Mouse (Mus musculus) Muller cell, postnatal 12 days (primary cell): ENCODE results near the gene 9130019O22Rik.
A peak's percentile ranks its signal among the peaks of the same experiment; 100 is the strongest.
"Not testable (repeated sequence)": the region's sequence is repeated elsewhere in the genome, so short reads cannot be mapped to it uniquely, and the experiment has no call there.

Experiments used
- DNase-seq: peaks from one replicate; pipeline ENCODE4 v3.0.0-alpha.2; 2015; ENCODE audit errors: inconsistent ontology term

Gene 9130019O22Rik

DNA sequence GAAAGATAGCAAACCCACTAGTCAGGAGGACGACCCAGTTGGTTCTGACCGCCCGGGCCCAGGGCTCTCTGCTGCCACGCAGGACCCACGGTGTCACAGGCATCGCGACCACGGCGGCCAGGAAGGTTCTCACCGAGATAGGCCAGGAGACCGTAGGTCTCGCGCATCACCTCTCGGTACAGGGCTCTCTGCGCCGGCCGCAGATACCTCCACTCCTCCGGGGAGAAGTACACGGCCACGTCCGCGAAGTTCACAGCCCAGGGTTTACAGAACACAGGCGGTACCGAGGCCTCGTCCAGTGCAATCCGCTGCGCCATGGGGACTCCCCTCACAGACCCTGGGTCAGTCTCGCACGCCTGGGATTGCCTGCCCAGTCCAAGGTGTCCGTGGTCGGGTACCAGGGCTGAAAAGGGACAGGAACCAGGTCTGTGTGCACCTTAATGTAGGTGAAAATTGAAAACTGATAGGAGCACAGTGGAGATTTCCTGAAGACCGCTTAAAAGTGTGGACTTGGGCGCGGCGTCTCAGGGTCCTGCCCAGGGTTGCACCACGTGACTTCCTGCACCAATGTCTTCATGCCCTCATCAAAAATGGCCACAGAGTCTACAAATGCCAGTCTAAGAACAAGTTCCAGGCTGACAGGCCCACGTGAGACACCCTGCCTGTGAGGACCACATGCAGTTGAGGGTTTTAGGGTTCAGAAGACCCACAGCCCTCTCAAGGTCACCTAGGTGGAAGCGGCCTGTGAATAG is at the start of gene 9130019O22Rik:
Gene 9130019O22Rik (minus strand): TSS at position 526 of the 752 bp plus-strand sequence.
- DNase-seq: peak; percentile 84

DNA sequence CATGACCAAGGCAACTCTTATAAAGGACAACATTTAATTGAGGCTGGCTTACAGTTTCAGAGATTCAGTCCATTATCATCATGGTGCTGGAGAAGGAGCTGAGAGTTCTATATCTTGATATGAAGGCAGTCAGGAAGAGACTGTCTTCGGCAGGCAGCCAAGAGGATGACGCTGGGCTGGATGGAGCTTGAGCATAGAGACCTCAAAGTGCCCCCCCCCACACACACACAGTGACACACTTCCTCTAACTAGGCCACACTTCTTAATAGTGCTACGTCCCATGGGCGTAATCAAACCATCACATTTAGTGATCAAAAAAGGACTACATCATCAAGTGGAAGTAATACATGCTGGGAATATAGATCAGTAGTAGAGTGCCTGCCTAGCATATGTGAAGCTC is 48.2 kb upstream of the 9130019O22Rik start:
- no peak for DNase-seq

DNA sequence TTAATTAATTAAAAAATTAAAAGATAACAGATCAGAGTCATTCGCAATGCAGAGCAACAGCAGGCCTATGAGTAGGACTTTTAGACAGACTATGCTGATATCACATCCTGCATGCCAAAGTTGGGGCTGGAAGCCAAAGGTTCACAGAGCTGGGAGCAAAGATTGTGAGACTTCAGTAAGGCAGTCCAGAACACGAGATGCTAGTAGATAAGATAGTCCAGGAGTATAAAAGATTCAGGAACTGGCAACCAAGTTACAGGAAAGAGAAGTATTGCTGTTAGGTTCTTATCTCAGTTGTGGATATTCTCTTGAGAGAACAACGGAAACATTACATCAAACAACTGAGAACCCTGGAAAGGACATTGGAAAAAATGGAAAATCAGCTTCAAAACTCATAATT is 39.4 kb upstream of the 9130019O22Rik start:
- no peak for DNase-seq

DNA sequence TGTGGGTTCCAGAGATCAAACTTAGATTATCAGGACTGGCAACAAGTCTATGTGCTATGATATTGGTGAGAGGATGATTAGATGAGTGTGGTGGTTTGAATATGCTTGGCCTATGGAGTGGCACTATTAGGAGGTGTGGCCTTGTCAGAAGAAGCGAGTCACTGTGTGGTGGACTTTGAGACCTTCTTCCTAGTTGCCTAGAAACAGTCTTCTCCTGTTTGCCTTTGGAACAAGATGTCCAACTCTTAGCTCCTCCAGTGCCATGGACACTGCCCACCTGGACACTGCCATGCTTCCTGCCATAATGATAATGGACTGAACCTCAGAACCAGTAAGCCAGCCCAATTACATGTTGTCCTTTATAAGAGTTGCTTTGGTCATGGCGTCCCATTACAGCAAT is 38.9 kb upstream of the 9130019O22Rik start:
- DNase-seq: no peak

DNA sequence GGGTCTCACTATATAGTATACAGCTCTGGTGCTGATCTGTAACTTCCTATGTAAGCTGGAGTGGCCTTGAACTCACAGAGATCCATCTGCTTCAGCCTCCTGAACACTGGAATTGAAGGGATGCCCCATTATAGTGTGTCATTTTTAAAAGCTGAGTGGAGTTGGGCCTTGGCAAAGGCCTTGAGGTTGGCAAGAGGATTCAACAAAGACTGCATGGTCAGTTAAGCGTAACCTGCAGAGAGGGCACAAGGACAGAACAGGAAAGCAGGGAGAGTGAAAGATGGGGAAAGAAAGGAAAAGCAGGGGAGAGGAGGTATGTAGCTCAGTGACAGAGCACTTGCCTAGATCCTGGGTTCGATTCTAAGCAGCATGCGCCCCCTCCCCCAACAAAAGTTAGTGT is 38.3 kb upstream of the 9130019O22Rik start:
- no peak for DNase-seq

DNA sequence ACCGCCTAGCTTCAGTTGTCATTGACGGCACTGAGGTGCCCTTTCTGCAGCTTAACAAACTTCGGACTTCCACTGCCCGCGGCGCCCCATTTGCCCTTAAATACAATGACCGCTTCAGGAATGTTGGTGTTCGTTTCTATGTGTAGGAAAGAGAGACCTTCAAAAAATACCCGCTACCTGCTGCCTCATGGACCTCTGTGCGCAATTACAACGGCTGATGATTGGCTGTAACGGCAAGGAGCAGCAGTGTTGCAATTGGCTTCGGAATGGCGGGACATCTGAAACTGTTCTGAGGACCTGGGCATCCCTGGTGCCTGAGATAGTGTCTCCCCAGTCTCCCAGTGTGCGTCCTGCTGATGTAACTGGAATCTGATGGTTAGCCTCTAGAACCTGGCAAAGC is 35.3 kb upstream of the 9130019O22Rik start:
- no peak for DNase-seq

DNA sequence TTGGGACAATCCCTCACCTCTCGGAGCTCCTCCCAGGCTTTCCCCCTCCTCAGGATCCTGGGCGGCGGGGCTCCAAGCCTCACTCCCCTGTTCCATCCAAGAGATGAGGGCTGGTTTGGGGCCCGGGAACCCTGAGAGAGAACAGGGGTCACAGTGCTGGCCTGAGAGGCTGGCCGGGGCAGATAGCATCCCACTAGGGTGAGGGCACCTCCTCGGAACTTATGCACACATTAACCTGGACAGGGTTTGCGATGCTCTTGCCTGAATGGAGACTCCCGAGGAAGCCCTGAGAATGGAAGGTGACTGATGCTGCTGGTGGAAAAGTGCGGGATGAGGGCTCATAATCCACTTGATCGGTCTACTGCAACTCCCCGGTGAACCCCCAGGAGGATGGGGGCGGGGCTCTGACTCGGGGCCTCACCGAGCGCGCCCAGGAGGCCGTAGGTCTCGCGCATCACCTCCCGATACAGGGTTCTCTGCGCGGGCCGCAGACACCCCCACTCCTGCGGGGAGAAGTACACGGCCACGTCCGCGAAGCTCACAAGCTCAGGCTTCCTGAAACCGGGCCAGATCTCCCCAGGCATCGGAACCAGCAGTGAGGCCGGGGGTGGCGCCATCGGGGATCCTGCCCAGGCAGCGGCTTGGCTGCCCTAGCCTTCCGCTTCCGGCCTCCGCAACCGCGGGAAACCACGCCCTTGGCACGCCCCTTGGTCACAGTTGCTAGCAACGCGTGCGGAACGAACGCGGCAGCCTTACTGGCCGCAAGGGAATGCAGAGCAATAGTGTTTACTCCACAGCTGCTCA is 34.6 kb upstream of the 9130019O22Rik start, which contains the start of gene Zfp688:
Gene Zfp688 (minus strand): TSS at position 681 of the 804 bp plus-strand sequence.
- peak; percentile 94 for DNase-seq

DNA sequence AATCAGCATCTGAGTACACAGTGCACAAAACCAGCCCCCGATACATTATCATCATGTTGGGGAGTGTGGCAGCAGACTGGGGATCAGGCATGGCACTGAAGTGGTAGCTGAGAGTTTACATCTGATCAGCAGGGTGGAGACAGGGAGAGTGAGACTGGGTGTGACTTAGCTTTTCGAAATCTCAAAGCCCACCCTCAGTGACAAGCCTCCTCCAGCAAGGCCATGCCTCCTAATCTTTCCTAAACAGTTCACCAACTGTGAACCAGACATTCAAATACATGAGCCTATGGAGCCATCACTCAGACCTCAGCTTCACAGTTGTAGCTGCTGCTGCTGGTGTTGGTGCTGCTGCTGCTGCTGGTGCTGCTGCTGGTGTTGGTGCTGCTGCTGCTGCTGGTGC is 24.5 kb upstream of the 9130019O22Rik start:
- DNase-seq: no peak

DNA sequence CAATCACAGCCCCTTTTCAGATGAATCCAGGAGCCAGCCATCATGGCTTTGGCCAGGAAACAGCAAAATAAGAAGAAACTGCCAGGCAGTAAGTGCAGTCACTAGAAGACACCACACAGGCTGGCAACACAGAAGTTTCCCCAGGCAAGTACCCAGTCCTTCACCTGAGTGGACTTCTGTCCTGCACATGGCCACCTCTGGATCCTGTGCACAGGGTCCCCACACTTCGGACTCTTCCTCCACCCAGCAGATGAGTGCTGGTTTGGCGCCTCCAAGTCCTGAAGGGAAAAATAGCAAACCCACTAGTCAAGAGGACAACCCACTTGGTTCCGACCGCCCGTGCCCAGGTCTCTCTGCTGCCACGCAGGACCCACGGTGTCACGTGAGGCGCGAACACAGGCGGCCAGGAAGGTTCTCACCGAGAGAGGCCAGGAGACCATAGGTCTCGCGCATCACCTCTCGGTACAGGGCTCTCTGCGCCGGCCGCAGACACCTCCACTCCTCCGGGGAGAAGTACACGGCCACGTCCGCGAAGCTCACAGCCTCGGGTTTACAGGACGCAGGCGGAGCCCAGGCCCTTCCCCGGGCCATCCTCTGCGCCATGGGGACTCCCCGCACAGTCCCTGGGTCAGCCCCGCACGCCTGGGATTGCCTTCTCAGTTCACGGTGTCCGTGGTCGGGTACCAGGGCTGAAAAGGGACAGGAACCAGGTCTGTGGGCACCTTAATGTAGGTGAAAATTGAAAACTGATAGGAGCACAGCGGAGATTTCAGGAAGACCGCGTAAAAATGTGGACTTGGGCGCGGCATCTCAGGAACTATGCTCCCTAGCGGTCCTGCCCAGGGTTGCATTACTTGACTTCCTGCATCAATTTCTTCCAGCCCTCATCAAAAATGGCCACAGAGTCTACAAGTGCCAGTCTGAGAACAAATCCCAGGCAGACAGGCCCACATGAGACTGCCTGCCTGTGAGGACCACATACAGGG is 19.3 kb upstream of the 9130019O22Rik start, which contains the start of gene Zfp764:
Gene Zfp764 (minus strand): TSS at position 821 of the 986 bp plus-strand sequence.
- DNase-seq: peak; percentile 77

DNA sequence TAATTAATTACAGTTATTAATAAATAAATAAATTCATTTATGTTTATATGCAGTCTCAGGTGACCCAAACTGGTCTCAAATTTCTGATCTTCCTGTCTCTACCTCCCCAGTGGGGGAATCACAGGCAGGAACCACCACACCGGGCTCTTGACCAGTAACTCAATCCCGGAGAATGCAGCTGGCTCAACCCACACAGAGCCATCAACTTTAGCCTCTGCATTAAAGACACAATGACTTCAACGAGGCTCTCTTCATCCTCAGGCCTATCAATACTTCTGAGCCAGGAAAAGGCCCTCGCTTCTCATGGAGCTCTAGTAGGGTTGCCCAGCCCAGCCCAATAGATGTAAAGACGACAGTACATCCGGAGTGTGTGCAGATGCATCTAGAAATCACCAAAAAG is 17.1 kb upstream of the 9130019O22Rik start:
- DNase-seq: not testable (repeated sequence)

DNA sequence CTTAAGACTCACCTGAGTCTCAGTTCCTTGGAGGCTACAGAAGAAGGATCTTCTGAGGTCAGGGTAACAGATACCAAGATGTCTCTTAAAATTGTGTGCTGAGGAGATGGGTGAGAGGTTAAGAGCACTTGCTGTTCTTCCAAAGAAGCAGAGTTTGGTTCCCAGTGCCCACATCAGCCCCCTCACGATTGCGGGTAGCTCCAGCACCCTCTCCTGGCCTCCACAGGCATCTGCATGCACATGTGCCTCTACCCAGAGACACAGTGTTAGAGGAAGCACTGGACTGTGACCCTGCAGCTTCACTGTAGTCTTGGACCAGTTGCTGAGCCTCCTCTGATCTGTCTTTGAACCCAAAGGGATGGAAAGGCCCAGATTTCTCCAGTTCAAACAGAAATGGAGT is 16.0 kb upstream of the 9130019O22Rik start:
- DNase-seq: no peak

DNA sequence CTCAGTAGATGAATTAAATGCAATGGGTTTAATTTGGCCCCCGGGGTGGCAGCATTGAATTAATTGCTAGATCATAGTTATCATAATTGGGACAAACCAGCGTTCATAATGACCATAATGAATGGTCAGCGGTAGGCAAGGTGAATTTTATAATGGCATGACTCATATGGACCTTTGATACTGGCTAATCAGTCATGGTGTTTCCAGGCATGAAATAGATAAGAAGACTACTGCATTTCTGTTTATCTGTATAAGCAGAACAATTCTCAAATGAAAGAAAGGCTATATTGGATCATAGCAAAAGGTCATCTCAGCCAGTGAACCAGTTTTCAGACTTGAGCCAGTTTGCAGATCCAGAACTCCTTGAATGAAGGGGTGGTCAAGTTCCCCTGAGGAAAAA is 13.4 kb upstream of the 9130019O22Rik start:
- no peak for DNase-seq

DNA sequence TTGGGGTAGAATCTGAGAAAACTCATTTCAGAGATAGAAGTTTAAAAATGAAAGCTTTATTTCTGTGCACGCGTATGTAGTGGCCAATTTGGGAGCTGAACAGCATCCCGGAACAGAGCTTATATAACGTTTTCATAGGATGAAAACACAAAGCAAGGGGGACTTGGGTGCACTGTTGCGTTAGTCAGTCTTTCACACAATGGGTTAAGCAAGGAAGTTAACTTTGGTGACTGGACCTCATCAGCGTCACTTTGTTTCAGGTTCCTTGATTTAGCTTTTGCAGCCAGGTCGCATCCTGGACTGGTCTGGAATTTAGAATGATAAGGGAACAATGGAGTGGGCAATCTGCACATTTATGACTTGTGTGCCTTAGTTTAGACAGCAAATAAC is 7.0 kb upstream of the 9130019O22Rik start:
- peak; percentile 12 for DNase-seq

DNA sequence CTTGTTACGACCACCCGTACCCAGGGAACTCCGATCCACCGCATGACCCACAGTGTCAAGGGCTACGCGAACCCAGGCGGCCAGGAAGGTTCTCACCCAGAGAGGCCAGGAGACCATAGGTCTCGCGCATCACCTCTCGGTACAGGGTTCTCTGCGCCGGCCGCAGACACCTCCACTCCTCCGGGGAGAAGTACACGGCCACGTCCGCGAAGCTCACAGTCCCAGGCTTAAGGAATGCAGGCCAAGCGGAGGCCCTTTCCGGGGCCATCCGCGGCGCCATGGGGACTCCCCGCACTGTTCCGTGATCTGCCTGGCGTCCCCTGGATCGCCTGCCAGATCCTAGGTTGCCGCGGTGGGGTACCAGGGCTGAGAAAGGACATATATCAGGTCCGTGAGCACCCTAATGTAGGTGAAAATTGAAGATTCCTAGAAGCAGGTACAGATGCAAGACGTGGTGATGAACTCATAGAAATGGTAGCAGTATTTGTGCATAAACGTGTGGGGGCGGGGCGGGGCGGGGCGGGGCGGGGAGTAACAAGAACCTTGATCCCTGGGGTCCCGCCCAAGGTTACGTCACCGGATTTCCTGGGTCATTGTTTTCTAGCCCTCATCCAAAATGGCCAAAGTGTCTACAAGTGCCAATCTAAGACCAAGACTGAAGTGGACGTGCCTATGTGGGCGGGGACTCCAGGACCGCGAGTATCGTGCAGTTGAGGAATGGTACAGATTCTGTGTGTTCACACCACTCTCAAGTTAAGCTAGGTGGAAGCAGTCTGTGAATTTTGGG is 6.4 kb upstream of the 9130019O22Rik start, which contains the start of gene E430018J23Rik:
Gene E430018J23Rik (minus strand): TSS at position 473 of the 787 bp plus-strand sequence.
- peak; percentile 99 for DNase-seq

DNA sequence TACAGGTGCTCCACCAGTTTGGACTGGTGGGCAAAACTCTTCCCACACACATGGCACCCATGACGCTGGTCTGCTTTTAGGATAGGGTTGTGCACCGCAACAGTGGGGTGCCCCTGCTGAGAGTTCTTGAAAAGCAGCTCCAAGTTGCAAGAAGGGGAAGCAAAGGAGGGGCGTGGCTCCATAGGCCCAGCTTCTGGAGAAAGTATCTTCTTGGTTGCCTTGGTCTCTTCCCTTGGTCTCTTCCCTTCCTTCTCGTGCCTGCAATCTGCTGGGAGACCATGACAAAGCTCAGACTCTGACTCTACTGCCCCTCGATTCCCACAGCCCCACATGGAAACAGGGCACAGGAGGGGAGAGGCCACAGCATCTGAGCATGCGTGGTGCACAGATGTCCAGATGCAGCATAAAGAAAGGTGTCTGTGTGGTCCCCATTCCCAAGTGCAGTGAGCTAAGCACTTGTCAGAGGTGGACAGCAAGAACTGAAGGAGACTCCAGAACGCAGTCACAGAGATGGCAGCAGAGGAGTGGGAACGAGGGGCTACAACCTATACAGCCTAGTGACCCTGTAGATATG is 5.4 kb upstream of the 9130019O22Rik start:
- DNase-seq: no peak

DNA sequence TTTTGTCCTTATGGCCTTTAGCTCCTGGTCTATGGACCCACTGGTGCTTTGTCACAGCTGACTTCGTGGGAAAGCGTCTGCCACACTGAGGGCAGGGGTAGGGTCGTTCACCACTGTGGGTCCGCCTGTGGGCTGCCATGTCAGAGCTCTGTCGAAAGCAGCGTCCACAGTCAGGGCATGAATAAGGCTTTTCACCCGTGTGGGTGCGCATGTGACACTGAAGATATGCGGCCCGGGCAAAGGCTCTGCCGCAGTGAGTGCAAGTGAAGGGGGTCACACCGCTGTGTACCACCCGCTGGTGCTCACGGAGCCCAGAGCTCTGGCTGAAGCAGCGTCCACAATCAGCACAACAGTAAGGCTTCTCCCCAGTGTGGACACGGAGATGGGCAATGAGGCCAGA is 4.6 kb upstream of the 9130019O22Rik start:
- no peak for DNase-seq

DNA sequence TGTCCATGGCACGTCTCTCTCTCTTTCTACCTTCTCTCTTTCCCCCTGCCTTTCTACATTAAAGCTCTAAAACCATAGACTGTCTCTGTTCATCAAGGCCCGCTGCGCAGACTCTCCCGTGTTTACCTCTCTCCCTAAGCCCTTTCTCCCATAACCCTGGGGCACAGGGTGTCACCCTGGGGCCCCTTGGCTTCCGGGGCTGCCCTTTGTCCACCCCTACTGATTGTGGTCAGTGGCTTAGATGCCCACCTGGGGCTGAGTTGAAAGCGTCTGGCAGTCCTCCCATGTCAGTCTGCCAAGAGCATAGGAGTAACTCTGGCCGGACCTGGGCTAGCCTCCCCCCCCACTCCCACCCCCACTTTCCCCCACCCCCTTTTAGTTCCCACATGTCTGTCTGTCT is 3.3 kb upstream of the 9130019O22Rik start:
- DNase-seq: no peak

DNA sequence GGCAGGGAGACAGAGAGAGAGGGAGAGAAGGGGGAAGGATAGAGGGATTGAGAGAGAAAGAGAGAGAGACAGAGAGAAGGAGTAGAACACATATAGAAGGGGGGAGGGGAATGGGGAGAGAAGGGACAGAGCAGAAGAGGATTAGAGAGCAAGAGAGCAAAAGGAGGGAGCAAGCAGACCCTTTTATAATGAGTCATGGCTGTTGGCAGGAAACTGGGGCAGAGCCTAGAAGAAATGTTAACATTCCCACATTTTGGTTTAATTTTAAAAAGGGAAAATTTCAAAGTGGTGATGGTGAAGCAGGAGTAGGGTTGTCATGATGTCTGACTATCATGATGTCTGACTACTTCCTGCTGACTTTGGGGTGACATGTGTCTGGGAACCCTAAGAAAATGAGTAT is 1.2 kb upstream of the 9130019O22Rik start:
- not testable (repeated sequence) for DNase-seq

DNA sequence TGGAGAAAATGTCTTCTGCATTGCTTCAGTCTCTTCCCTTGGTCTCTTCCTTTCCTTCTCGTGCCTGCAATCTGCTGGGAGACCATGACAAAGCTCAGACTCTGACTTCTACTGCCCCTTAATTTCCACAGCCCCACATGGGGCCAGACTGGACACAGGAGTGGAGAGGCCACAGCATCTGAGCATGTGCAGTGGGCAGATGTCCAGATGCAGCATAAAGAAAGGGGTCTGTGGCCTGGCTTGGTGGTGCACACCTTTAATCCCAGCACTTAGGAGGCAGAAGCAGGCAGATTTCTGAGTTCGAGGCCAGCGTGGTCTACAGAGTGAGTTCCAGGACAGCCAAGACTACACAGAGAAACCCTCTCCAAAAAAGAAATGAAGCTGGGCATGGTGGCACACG is 1.4 kb downstream of the 9130019O22Rik start:
- not testable (repeated sequence) for DNase-seq

DNA sequence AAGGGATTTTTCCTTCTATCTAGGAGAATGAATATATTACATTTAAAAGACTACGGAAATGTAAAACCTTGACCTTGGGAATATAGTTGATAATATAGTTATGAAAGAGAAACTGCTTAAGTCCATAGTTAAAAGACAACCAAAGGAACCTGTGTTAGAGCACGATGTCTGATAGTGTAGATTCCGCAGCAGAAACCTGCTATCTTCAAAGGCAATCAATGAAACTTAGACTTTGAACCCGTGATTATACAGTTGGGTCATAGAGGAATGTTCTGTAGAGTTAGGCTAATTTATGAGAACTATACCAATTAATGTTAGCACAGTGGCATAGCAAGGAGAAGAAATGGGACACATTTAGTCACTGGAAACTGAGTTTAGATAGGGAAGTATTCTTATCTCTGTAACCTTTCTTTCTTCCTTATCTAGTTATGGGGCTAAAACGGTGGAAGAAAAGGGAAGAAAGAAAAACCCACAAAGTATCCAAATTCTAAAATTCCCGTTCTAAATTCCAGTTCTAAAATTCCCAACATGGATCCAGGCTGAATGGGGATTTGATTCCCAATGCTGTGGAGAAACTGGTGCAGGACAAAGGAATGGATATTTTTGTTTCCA is 8.6 kb downstream of the 9130019O22Rik start:
- DNase-seq: no peak
